Mouse (Mus musculus) thymus, adult 2 months (tissue): ENCODE data around the gene Adnp.

Experiments used
- CTCF ChIP-seq: fragments of 200-500 bp; IDR thresholded peaks from 2 replicates; pipeline ENCODE4 v1.5.1; 2012; ENCODE audit warnings: mild to moderate bottlenecking, control low read depth, low read length, moderate library complexity, borderline replicate concordance; ENCODE audit not compliant: control insufficient read depth, poor library complexity, insufficient read depth; ENCODE audit errors: extremely low read depth
- POLR2A ChIP-seq: fragments of 200-500 bp; IDR thresholded peaks from 2 replicates; pipeline ENCODE4 v1.6.1; 2012; ENCODE audit warnings: mild to moderate bottlenecking, low read length, control low read depth, moderate library complexity; ENCODE audit not compliant: control insufficient read depth, poor library complexity, insufficient read depth; ENCODE audit errors: extremely low read depth

GRCm38 (mm10) chr2:168158911-168159711, 47.8 kb downstream of the Adnp start:
- no peak for TF ChIP-seq CTCF
- TF ChIP-seq POLR2A, result no peak
